Mouse (Mus musculus) heart, postnatal 10 days (tissue): ENCODE data around the gene Ly6g6f. TPM values are rescaled to one million over a fixed set of nuclear protein-coding genes. Genes with fewer than 3 reads are reported as not detected.
A peak's percentile ranks its signal among the peaks of the same experiment; 100 is the strongest.

Source experiments
- DNase-seq, 2 experiments: peaks; one replicate each; pipeline ENCODE4 v3.0.0; 2021
- intact Hi-C: fragments of 180-260 bp; cut with DNase I; formaldehyde crosslinking; loops from one replicate; pipeline ENCODE4 v1.15.1; 2025
- total RNA-seq, 2 experiments: library from RNA; stranded (reverse); gene quantifications; 2 replicates each; pipeline ENCODE4 v1.2.3; 2021

The Ly6g6f gene
- total RNA-seq, 2 experiments from 2014 or later = not detected

- intact Hi-C loops = no loop called here
- no peak for DNase-seq
These were observed 2.4 kb downstream of the Ly6g6f start for GRCm38 (mm10) chr17:35082841-35083576.

- intact Hi-C loops = no loop called here
- DNase-seq = no peak
These were observed 4.7 kb downstream of the Ly6g6f start for GRCm38 (mm10) chr17:35080710-35081109.

- intact Hi-C loops = no loop called here
- no peak for DNase-seq
These were observed 5.2 kb downstream of the Ly6g6f start for GRCm38 (mm10) chr17:35080248-35080647.

GRCm38 (mm10) chr17:35079778-35080177, 5.6 kb downstream of the Ly6g6f start:
- DNase-seq = peak in 1 of 2 experiments; percentile 31
- intact Hi-C loops = loop anchor here (2.0 kb wide), 1 partner anchor 59 kb away; no protein-coding TSS in a partner anchor

GRCm38 (mm10) chr17:35077786-35078233, 7.6 kb downstream of the Ly6g6f start, which contains the start of gene Ly6g6d:
Gene Ly6g6d, minus strand, starts transcription at chr17:35078065.
- intact Hi-C loops = loop anchor here (2.0 kb wide), 1 partner anchor 57 kb away; no protein-coding TSS in a partner anchor

GRCm38 (mm10) chr17:35077285-35077684, 8.1 kb downstream of the Ly6g6f start:
- intact Hi-C loops = no loop called here
- DNase-seq = no peak

More at GRCm38 (mm10) chr17:35077786-35078233, 7.6 kb downstream of the Ly6g6f start, which contains the start of gene Ly6g6d:
- peak; percentile 63 to 68 for DNase-seq

GRCm38 (mm10) chr17:35076507-35077176, 8.8 kb downstream of the Ly6g6f start, which contains the start of gene Ly6g6e:
Gene Ly6g6e, plus strand, starts transcription at chr17:35076902.
- intact Hi-C loops = no loop called here
- no peak for DNase-seq

- no peak for DNase-seq
- intact Hi-C loops = no loop called here
These were observed 11.3 kb downstream of the Ly6g6f start for GRCm38 (mm10) chr17:35074097-35074496.

GRCm38 (mm10) chr17:35071454-35071853, 14.0 kb downstream of the Ly6g6f start:
- DNase-seq = no peak
- intact Hi-C loops = no loop called here

- intact Hi-C loops = no loop called here
These were observed 14.7 kb downstream of the Ly6g6f start for GRCm38 (mm10) chr17:35070556-35071229.

GRCm38 (mm10) chr17:35068213-35068914, 17.0 kb downstream of the Ly6g6f start:
- DNase-seq = no peak
- intact Hi-C loops = no loop called here

More at GRCm38 (mm10) chr17:35070556-35071229, 14.7 kb downstream of the Ly6g6f start:
- peak in 1 of 2 experiments; percentile 37 for DNase-seq

- intact Hi-C loops = no loop called here
- DNase-seq = no peak
These were observed 19.3 kb downstream of the Ly6g6f start, which contains the start of gene Mpig6b for GRCm38 (mm10) chr17:35066084-35066483. Gene Mpig6b, minus strand, starts transcription at chr17:35066184.

GRCm38 (mm10) chr17:35064951-35065947, 20.2 kb downstream of the Ly6g6f start, which contains the start of gene Ly6g6c:
Gene Ly6g6c, plus strand, starts transcription at chr17:35065388.
- intact Hi-C loops = loop anchor here (5.0 kb wide), 1 partner anchor 42 kb away; the partner anchor contains the start of gene Ly6g5c
- peak in 1 of 2 experiments; percentile 62 for DNase-seq

- DNase-seq = no peak
- intact Hi-C loops = loop anchor here (5.0 kb wide), 1 partner anchor 43 kb away; the partner anchor contains the start of gene Ly6g5c
These were observed 21.0 kb downstream of the Ly6g6f start for GRCm38 (mm10) chr17:35064378-35064877.

GRCm38 (mm10) chr17:35063466-35063865, 21.9 kb downstream of the Ly6g6f start:
- peak in 1 of 2 experiments; percentile 59 for DNase-seq
- intact Hi-C loops = loop anchor here (5.0 kb wide), 1 partner anchor 44 kb away; the partner anchor contains the start of gene Ly6g5c

GRCm38 (mm10) chr17:35061299-35061698, 24.1 kb downstream of the Ly6g6f start:
- intact Hi-C loops = loop anchor here (5.0 kb wide), 1 partner anchor 46 kb away; the partner anchor contains the start of gene Ly6g5c
- no peak for DNase-seq

GRCm38 (mm10) chr17:35060737-35061297, 24.6 kb downstream of the Ly6g6f start:
- intact Hi-C loops = loop anchor here (5.0 kb wide), 1 partner anchor 46 kb away; the partner anchor contains the start of gene Ly6g5c
- DNase-seq = no peak

GRCm38 (mm10) chr17:35060071-35060470, 25.3 kb downstream of the Ly6g6f start:
- no peak for DNase-seq
- intact Hi-C loops = loop anchor here (5.0 kb wide), 1 partner anchor 47 kb away; the partner anchor contains the start of gene Ly6g5c
